Mouse (Mus musculus) hindbrain, embryonic 11.5 days (tissue): ENCODE data around the gene Adamts5. TPM values are rescaled to one million over a fixed set of nuclear protein-coding genes. Genes with fewer than 3 reads are reported as not detected.

Experiments
- ATAC-seq: fragments of 200-750 bp; cut with Nextera tagmentation; 2 replicates; pipeline ENCODE4 v1.8.0; 2017; ENCODE audit warnings: mild to moderate bottlenecking, moderate TSS enrichment, moderate library complexity; ENCODE audit not compliant: low FRiP score
- DNase-seq: peaks from one replicate; pipeline ENCODE4 v3.0.0-alpha.2; 2015; ENCODE audit warnings: low spot score
- H3K27ac ChIP-seq: fragments of 300-500 bp; sonication (generic); 2 replicates; pipeline ENCODE4 v1.5.1; 2014; ENCODE audit warnings: mild to moderate bottlenecking, low read depth, low read length
- H3K27me3 ChIP-seq: fragments of 300-500 bp; sonication (generic); 2 replicates; pipeline ENCODE4 v1.6.1; 2014; ENCODE audit warnings: mild to moderate bottlenecking, low read length, moderate library complexity, mixed read lengths; ENCODE audit not compliant: control insufficient read depth, insufficient read depth
- H3K36me3 ChIP-seq: fragments of 300-500 bp; sonication (generic); 2 replicates; pipeline ENCODE4 v1.6.1; 2014; ENCODE audit warnings: mild to moderate bottlenecking, low read length, moderate library complexity, mixed read lengths; ENCODE audit not compliant: control insufficient read depth, insufficient read depth
- H3K4me1 ChIP-seq: fragments of 300-500 bp; sonication (generic); replicated peaks from 2 replicates; pipeline ENCODE4 v1.6.1; 2014; ENCODE audit warnings: low read length, mixed read lengths; ENCODE audit not compliant: control insufficient read depth, insufficient read depth
- H3K4me2 ChIP-seq: fragments of 300-500 bp; sonication (generic); replicated peaks from 2 replicates; pipeline ENCODE4 v1.6.1; 2014; ENCODE audit warnings: mild to moderate bottlenecking, low read depth, low read length
- H3K4me3 ChIP-seq: fragments of 300-500 bp; sonication (generic); 2 replicates; pipeline ENCODE4 v1.5.1; 2014; ENCODE audit warnings: low read depth, low read length
- H3K9ac ChIP-seq: fragments of 300-500 bp; sonication (generic); 2 replicates; pipeline ENCODE4 v1.6.1; 2014; ENCODE audit warnings: low read depth, low read length
- H3K9me3 ChIP-seq: fragments of 300-500 bp; sonication (generic); 2 replicates; pipeline ENCODE4 v1.6.1; 2016; ENCODE audit warnings: low read length; ENCODE audit not compliant: control insufficient read depth
- WGBS: fragments of 180-500 bp; shearing (Covaris S2); extraction: QIAGEN DNeasy Blood & Tissue Kit; methylation state at CpG from one replicate; pipeline ENCODE4 v1.1.7; 2014; 5-methylcytosine and 5-hydroxymethylcytosine counted together
- polyA plus RNA-seq: library from polyadenylated mRNA; unstranded; fragments of >200 nt; fragmentation: Nextera tagmentation; extraction: Ambion mirVana; gene quantifications from 2 replicates; pipeline ENCODE4 v1.2.1, GENCODE M21; 2014

Adamts5 gene
- polyA plus RNA-seq, 1 experiment from 2014 or later: 1.3 TPM

GRCm38 (mm10) chr16:85898816-85899215 is 2.8 kb downstream of the Adamts5 start:
- ATAC-seq (no peak; the same call in 1 of the 2 replicates), DNase-seq (no peak)
- Histone ChIP-seq H3K4me2 (no peak overlapping the region), H3K4me3 (no peak overlapping the region), H3K36me3 (no peaks in the 10 kb centered on the region), H3K9me3 (no peaks in the 10 kb centered on the region), H3K4me1 (peaks cover 2% of the 10 kb centered on the region; the same call in 1 of the 2 replicates), H3K9ac (no peak overlapping the region), H3K27ac (no peak overlapping the region), H3K27me3 (peaks cover 6% of the 10 kb centered on the region)
- WGBS: 85% methylated on average over 10 of the region's 10 CpGs

GRCm38 (mm10) chr16:85898391-85898790 is 3.2 kb downstream of the Adamts5 start:
- WGBS: 82% methylated on average over 4 of the region's 4 CpGs
- H3K4me2 ChIP-seq: no peak overlapping the region
- no peaks in the 10 kb centered on the region for H3K36me3 ChIP-seq
- no peak for DNase-seq
- H3K9ac ChIP-seq: no peak overlapping the region
- no peaks in the 10 kb centered on the region for H3K9me3 ChIP-seq
- peaks cover 6% of the 10 kb centered on the region for H3K27me3 ChIP-seq
- no peak for ATAC-seq
- H3K4me3 ChIP-seq: no peak overlapping the region
- no peak overlapping the region for H3K27ac ChIP-seq
- H3K4me1 ChIP-seq: peaks cover 2% of the 10 kb centered on the region; the same call in 1 of the 2 replicates

GRCm38 (mm10) chr16:85897854-85898253 is 3.8 kb downstream of the Adamts5 start:
- Histone ChIP-seq H3K4me1 (peaks cover 2% of the 10 kb centered on the region; the same call in 1 of the 2 replicates), H3K9ac (no peak overlapping the region), H3K9me3 (no peaks in the 10 kb centered on the region), H3K27me3 (peaks cover 6% of the 10 kb centered on the region), H3K27ac (no peak overlapping the region), H3K36me3 (no peaks in the 10 kb centered on the region), H3K4me2 (no peak overlapping the region; the same call in 1 of the 2 replicates), H3K4me3 (no peak overlapping the region)
- WGBS: 93% methylated on average over 3 of the region's 3 CpGs
- no peak for DNase-seq
- ATAC-seq: no peak

GRCm38 (mm10) chr16:85895948-85896347 is 5.7 kb downstream of the Adamts5 start:
- H3K4me2 ChIP-seq: no peak overlapping the region
- H3K27ac ChIP-seq: no peak overlapping the region
- H3K9me3 ChIP-seq: no peaks in the 10 kb centered on the region
- H3K36me3 ChIP-seq: no peaks in the 10 kb centered on the region
- ATAC-seq (no peak), DNase-seq (no peak)
- no peak overlapping the region for H3K4me3 ChIP-seq
- WGBS: 86% methylated on average over 4 of the region's 4 CpGs
- H3K9ac ChIP-seq: no peak overlapping the region
- H3K4me1 ChIP-seq: peaks cover 2% of the 10 kb centered on the region; the same call in 1 of the 2 replicates
- peaks cover 6% of the 10 kb centered on the region for H3K27me3 ChIP-seq

GRCm38 (mm10) chr16:85889778-85890177 is 11.8 kb downstream of the Adamts5 start:
- Histone ChIP-seq H3K4me1 (no peaks in the 10 kb centered on the region), H3K27me3 (no peaks in the 10 kb centered on the region), H3K4me2 (no peak overlapping the region), H3K4me3 (no peak overlapping the region), H3K9me3 (no peaks in the 10 kb centered on the region), H3K9ac (no peak overlapping the region), H3K27ac (no peak overlapping the region), H3K36me3 (no peaks in the 10 kb centered on the region)
- DNase-seq (no peak), ATAC-seq (no peak)
- 83% methylated on average over 5 of the region's 5 CpGs for WGBS

- Histone ChIP-seq H3K27ac (no peak overlapping the region), H3K4me2 (no peak overlapping the region), H3K4me3 (no peak overlapping the region), H3K36me3 (no peaks in the 10 kb centered on the region), H3K4me1 (no peaks in the 10 kb centered on the region), H3K27me3 (no peaks in the 10 kb centered on the region), H3K9me3 (no peaks in the 10 kb centered on the region), H3K9ac (no peak overlapping the region)
- ATAC-seq (peak; percentile 90), DNase-seq (peak; percentile 45)
- WGBS: 55% methylated on average over 13 of the region's 13 CpGs
Observed at GRCm38 (mm10) chr16:85887289-85888051, 14.2 kb downstream of the Adamts5 start.

- no peak overlapping the region for H3K27ac ChIP-seq
- no peaks in the 10 kb centered on the region for H3K36me3 ChIP-seq
- ATAC-seq (no peak), DNase-seq (no peak)
- no peaks in the 10 kb centered on the region for H3K27me3 ChIP-seq
- no peaks in the 10 kb centered on the region for H3K9me3 ChIP-seq
- no peak overlapping the region for H3K4me2 ChIP-seq
- WGBS: 92% methylated on average over 7 of the region's 7 CpGs
- H3K4me3 ChIP-seq: no peak overlapping the region
- no peak overlapping the region for H3K9ac ChIP-seq
- H3K4me1 ChIP-seq: no peaks in the 10 kb centered on the region
Observed at GRCm38 (mm10) chr16:85879075-85879474, 22.6 kb downstream of the Adamts5 start.

GRCm38 (mm10) chr16:85874141-85874540 is 27.5 kb downstream of the Adamts5 start:
- 78% methylated on average over 3 of the region's 3 CpGs for WGBS
- no peak overlapping the region for H3K4me2 ChIP-seq

GRCm38 (mm10) chr16:85871971-85872370 is 29.7 kb downstream of the Adamts5 start:
- H3K4me2 ChIP-seq: no peak overlapping the region
- 81% methylated on average over 2 of the region's 2 CpGs for WGBS

More at GRCm38 (mm10) chr16:85874141-85874540, 27.5 kb downstream of the Adamts5 start:
- Histone ChIP-seq H3K36me3 (no peaks in the 10 kb centered on the region), H3K9ac (no peak overlapping the region), H3K27me3 (no peaks in the 10 kb centered on the region), H3K27ac (no peak overlapping the region), H3K4me1 (no peaks in the 10 kb centered on the region), H3K4me3 (no peak overlapping the region), H3K9me3 (no peaks in the 10 kb centered on the region)
- ATAC-seq: no peak
- no peak for DNase-seq

More at GRCm38 (mm10) chr16:85871971-85872370, 29.7 kb downstream of the Adamts5 start:
- Histone ChIP-seq H3K9ac (no peak overlapping the region), H3K4me3 (no peak overlapping the region), H3K4me1 (no peaks in the 10 kb centered on the region), H3K36me3 (no peaks in the 10 kb centered on the region), H3K27ac (no peak overlapping the region), H3K9me3 (no peaks in the 10 kb centered on the region), H3K27me3 (no peaks in the 10 kb centered on the region)
- ATAC-seq (no peak), DNase-seq (no peak)
